21 mouse cellular contexts compared by ENCODE assay signal in genomic region chr7:111062971-111063370, GRCm38 (mm10). TPM values are rescaled to one million over a fixed set of nuclear protein-coding genes. Genes with fewer than 3 reads are reported as not detected.
A peak's percentile ranks its signal among the peaks of the same experiment; 100 is the strongest.
DNase-seq lines count a peak whose midpoint lies in the region; TF ChIP-seq lines count a peak whose summit lies in the region.
"Had no signal": no experiment of that assay in that cellular context is flagged by ENCODE, and none has a peak within 500 bp of the region (broad histone marks: within the 10 kb centered on the region; RNA-seq: fewer than 3 reads in every experiment).

No protein-coding gene starts in this region.

- H3K9me3 ChIP-seq in E14TG2a.4 (ENCODE audit: low read length): no peaks in the 10 kb centered on the region

- peak; percentile 33; the same call in 1 of the 2 replicates for TF ChIP-seq CTCF in E14TG2a.4 (conservative IDR thresholded peaks at IDR 0.05; ENCODE audit: low read length)
- no peak for TF ChIP-seq CTCF in gastrocnemius, adult 2 months (IDR thresholded peaks at IDR 0.05)

- intact Hi-C loops in gastrocnemius, adult 2 months (cut with DNase I): no loop called here

- peak; percentile 25 for DNase-seq in ES-CJ7 (ENCODE audit: low read depth, low spot score)
- DNase-seq in ZHBTc4 (ENCODE audit: low read depth, low spot score): peak; percentile 56
- no peak for DNase-seq in urinary bladder, postnatal 25 days (ENCODE audit: low spot score)
- DNase-seq in left cerebral cortex, adult 11 months (ENCODE audit: low spot score): no peak
- DNase-seq in gastrocnemius, adult 2 months: no peak
- DNase-seq: adrenal gland, adult 2 months; adrenal gland, postnatal 10 days; adrenal gland, postnatal 25 days; cerebellum, adult 11 months; cerebellum, adult 18-20 months; cerebellum, adult 8-10 months; cerebellum, adult 9-11 months; cerebellum, postnatal 14 days; cerebellum, postnatal 36 days; embryo, embryonic 11 days had no signal

- H3K27ac ChIP-seq in gastrocnemius, adult 2 months: no peak overlapping the region
- H3K27ac ChIP-seq: embryonic facial prominence, embryonic 13.5 days; embryonic facial prominence, embryonic 15.5 days; forebrain, embryonic 10.5 days; forebrain, embryonic 12.5 days had no signal

- H3K27me3 ChIP-seq in E14TG2a.4 (ENCODE audit: insufficient read depth, low read length): no peaks in the 10 kb centered on the region
- H3K27me3 ChIP-seq: embryonic facial prominence, embryonic 13.5 days; embryonic facial prominence, embryonic 15.5 days; forebrain, embryonic 12.5 days had no signal

- H3K4me1 ChIP-seq in E14TG2a.4 (replicated peaks; ENCODE audit: low read depth, low read length): no peaks in the 10 kb centered on the region

- H3K4me3 ChIP-seq in E14TG2a.4 (replicated peaks; ENCODE audit: low read length): no peak overlapping the region
- H3K4me3 ChIP-seq in gastrocnemius, adult 2 months: no peak overlapping the region
- H3K4me3 ChIP-seq: embryonic facial prominence, embryonic 13.5 days; embryonic facial prominence, embryonic 15.5 days; erythroblast, embryonic 14.5 days; forebrain, embryonic 10.5 days; forebrain, embryonic 12.5 days had no signal

- peaks cover 5% of the 10 kb centered on the region for H3K36me3 ChIP-seq in E14TG2a.4 (ENCODE audit: insufficient read depth, low read length)

RNA-seq across cellular contexts. Expression of gene Eif4g2, which starts 19.9 kb away (rescaled TPM):
- 100 to 1,000 TPM; 692 to 802 TPM for total RNA-seq in gastrocnemius, adult 2 months (2021)

RNA-seq across cellular contexts. Expression of gene Ctr9, which starts 34.2 kb away (rescaled TPM):
- 10 to 100 TPM; 16.1 to 16.4 TPM for total RNA-seq in gastrocnemius, adult 2 months (2021)

Comparison
In these comparisons a context has a peak if more than half of its experiments do, and no peak if none do; other contexts are left out.
1. DNase-seq: peak in ES-CJ7 (single experiment) and ZHBTc4 (single experiment); none in urinary bladder, postnatal 25 days (single experiment), left cerebral cortex, adult 11 months (single experiment) and gastrocnemius, adult 2 months (single experiment).